Mouse (Mus musculus) liver, embryonic 14.5 days (tissue): Measurements from ENCODE around the gene Sfxn1.

Source experiments
- CTCF ChIP-seq: IDR thresholded peaks from 2 replicates; pipeline ENCODE4 v1.5.1; 2016; ENCODE audit warnings: antibody characterized with exemption, low read depth, control low read depth
- EP300 ChIP-seq: IDR thresholded peaks from 2 replicates; pipeline ENCODE4 v1.6.1; 2016; ENCODE audit warnings: antibody characterized with exemption, low read depth

- TF ChIP-seq CTCF (0 out of 2 replicates have a peak, but pooled peaks have one; percentile 11), EP300 (no peak)
Measured at GRCm38 (mm10) chr13:54152421-54152820, 80.8 kb downstream of the Sfxn1 start.
